Mouse (Mus musculus): ENCODE measurements around the gene Dock9.

The Dock9 gene

GRCm38 (mm10) chr14:121797457-121798410, at the start of gene Dock9:
Dock9 (minus strand) TSS chr14:121797837.
- no peak for DNase-seq (ENCODE audit: low read depth)

- DNase-seq (ENCODE audit: low read depth) = no peak
These were observed 46.8 kb upstream of the Dock9 start for GRCm38 (mm10) chr14:121844486-121844885.

- DNase-seq (ENCODE audit: low read depth) = peak; percentile 10
These were observed 42.6 kb upstream of the Dock9 start for GRCm38 (mm10) chr14:121840217-121840616.

- DNase-seq (ENCODE audit: low read depth) = no peak
These were observed 40.5 kb upstream of the Dock9 start for GRCm38 (mm10) chr14:121838161-121838560.

- DNase-seq (ENCODE audit: low read depth) = no peak
These were observed 35.4 kb upstream of the Dock9 start for GRCm38 (mm10) chr14:121833001-121833520.

GRCm38 (mm10) chr14:121829816-121830442, 32.3 kb upstream of the Dock9 start:
- DNase-seq (ENCODE audit: low read depth) = peak; percentile 28

GRCm38 (mm10) chr14:121827091-121827490, 29.5 kb upstream of the Dock9 start:
- DNase-seq (ENCODE audit: low read depth) = no peak

GRCm38 (mm10) chr14:121825521-121826445, 28.1 kb upstream of the Dock9 start:
- peak; percentile 15 for DNase-seq (ENCODE audit: low read depth)

- no peak for DNase-seq (ENCODE audit: low read depth)
These were observed 26.9 kb upstream of the Dock9 start for GRCm38 (mm10) chr14:121824322-121825103.

GRCm38 (mm10) chr14:121822997-121823396, 25.4 kb upstream of the Dock9 start:
- DNase-seq (ENCODE audit: low read depth) = no peak

GRCm38 (mm10) chr14:121822506-121822905, 24.9 kb upstream of the Dock9 start:
- DNase-seq (ENCODE audit: low read depth) = no peak

GRCm38 (mm10) chr14:121806791-121807190, 9.2 kb upstream of the Dock9 start:
- DNase-seq (ENCODE audit: low read depth) = no peak

GRCm38 (mm10) chr14:121806316-121806715, 8.7 kb upstream of the Dock9 start:
- DNase-seq (ENCODE audit: low read depth) = no peak

GRCm38 (mm10) chr14:121804461-121804860, 6.8 kb upstream of the Dock9 start:
- peak; percentile 40 for DNase-seq (ENCODE audit: low read depth)

- DNase-seq (ENCODE audit: low read depth) = peak; percentile 18
These were observed 3.3 kb upstream of the Dock9 start for GRCm38 (mm10) chr14:121800962-121801361.

GRCm38 (mm10) chr14:121799112-121799511, 1.5 kb upstream of the Dock9 start:
- no peak for DNase-seq (ENCODE audit: low read depth)

GRCm38 (mm10) chr14:121798411-121798799, 768 bp upstream of the Dock9 start:
- DNase-seq (ENCODE audit: low read depth) = no peak

- DNase-seq (ENCODE audit: low read depth) = no peak
These were observed 823 bp downstream of the Dock9 start for GRCm38 (mm10) chr14:121796571-121797456.

GRCm38 (mm10) chr14:121795536-121795935, 2.1 kb downstream of the Dock9 start:
- no peak for DNase-seq (ENCODE audit: low read depth)

- DNase-seq (ENCODE audit: low read depth) = no peak
These were observed 4.0 kb downstream of the Dock9 start for GRCm38 (mm10) chr14:121793639-121794038.

All from 416B (cell line).